Mouse (Mus musculus): Measurements from ENCODE around the gene Clrn2.

DNA sequence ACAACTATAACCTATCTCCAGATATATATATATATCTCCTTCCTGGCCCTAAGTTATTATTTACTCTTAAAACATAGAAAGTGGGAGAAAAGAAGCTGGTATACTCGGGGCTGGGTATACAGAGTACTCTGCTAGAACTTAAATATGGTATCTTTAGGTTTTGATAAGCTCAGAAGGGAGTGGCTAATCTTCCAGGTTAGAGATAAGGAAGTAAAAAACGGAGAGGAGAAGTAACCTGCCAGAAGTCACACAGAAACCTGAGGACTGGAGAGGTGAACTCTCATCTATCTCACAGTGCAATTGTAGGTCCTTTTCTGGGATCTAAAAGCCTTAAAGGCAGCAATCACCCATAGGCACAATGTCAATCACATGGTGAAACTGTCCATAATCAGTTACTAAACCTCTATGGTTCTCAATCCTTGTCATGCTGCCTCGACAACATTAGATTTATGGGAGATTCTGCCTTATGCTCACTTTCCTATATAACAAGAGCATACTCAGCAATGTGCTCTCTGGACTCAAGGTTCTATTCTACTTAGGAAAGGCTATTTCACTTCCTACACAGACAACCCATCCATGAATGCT lies 35.6 kb upstream of the Clrn2 start:
- TF ChIP-seq CTCF (IDR thresholded peaks at IDR 0.05; ENCODE audit: borderline replicate concordance, insufficient read depth, low read depth, low read length) (no peak), POLR2A (IDR thresholded peaks at IDR 0.05; ENCODE audit: borderline replicate concordance, insufficient read depth, low read length) (no peak)
